Mouse (Mus musculus): ENCODE data around the gene Lrp1. TPM values are rescaled to one million over a fixed set of nuclear protein-coding genes. Genes with fewer than 3 reads are reported as not detected.
A peak's percentile ranks its signal among the peaks of the same experiment; 100 is the strongest.

Lrp1 gene
- polyA plus RNA-seq, 1 experiment: 57.8 TPM

GRCm38 (mm10) chr10:127596321-127596941 lies 24.5 kb downstream of the Lrp1 start:
- H3K27ac ChIP-seq (ENCODE audit: insufficient read depth, low read depth, low read length): no peak overlapping the region
- no peaks in the 10 kb centered on the region; the same call in 1 of the 2 replicates for H3K4me1 ChIP-seq (ENCODE audit: control insufficient read depth, insufficient read depth, low read length)
- 53% methylated on average over 7 of the region's 7 CpGs for WGBS
- DNase-seq: no peak
- no peak overlapping the region for H3K4me3 ChIP-seq (ENCODE audit: insufficient read depth, low read depth, low read length)
- no peaks in the 10 kb centered on the region for H3K27me3 ChIP-seq (replicated peaks; ENCODE audit: control insufficient read depth, insufficient read depth, low read length)
- no peak for TF ChIP-seq CTCF (conservative IDR thresholded peaks at IDR 0.05; ENCODE audit: insufficient read depth, insufficient read length, low read depth, low read length)
- no peak for TF ChIP-seq POLR2A (IDR thresholded peaks at IDR 0.05; ENCODE audit: low read depth, low read length)
- no peaks in the 10 kb centered on the region for H3K36me3 ChIP-seq (ENCODE audit: control insufficient read depth, insufficient read depth, low read length)

GRCm38 (mm10) chr10:127594930-127595715 lies 25.8 kb downstream of the Lrp1 start:
- no peak for DNase-seq
- WGBS: 83% methylated on average over 30 of the region's 30 CpGs

DNA sequence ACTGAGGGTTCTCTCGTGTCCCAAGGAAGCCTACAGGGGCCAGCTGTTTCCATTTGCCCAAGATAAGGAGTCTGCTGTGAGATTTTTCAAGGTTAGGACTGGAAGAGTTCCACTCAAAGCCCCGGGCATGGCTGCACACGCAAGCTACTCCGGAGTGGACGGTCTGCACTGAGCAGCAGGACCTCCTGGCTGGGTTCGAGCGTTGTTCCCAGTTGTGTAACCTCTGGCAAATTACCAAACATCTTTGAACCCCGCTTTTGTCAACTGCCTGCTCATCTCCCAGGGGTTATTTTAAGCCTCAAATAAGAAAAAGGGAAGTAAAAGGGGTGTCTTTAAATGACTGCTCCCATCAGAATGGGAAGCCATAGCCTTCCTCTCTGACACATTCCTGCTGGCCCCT lies 26.5 kb downstream of the Lrp1 start:
- WGBS: 80% methylated on average over 8 of the region's 8 CpGs
- Histone ChIP-seq H3K36me3 (ENCODE audit: control insufficient read depth, insufficient read depth, low read length) (no peaks in the 10 kb centered on the region), H3K27ac (ENCODE audit: insufficient read depth, low read depth, low read length) (no peak overlapping the region)

More at GRCm38 (mm10) chr10:127594930-127595715, 25.8 kb downstream of the Lrp1 start:
- Histone ChIP-seq H3K4me1 (ENCODE audit: control insufficient read depth, insufficient read depth, low read length) (no peaks in the 10 kb centered on the region; the same call in 1 of the 2 replicates), H3K36me3 (ENCODE audit: control insufficient read depth, insufficient read depth, low read length) (no peaks in the 10 kb centered on the region), H3K27ac (ENCODE audit: insufficient read depth, low read depth, low read length) (no peak overlapping the region), H3K27me3 (replicated peaks; ENCODE audit: control insufficient read depth, insufficient read depth, low read length) (no peaks in the 10 kb centered on the region), H3K4me3 (ENCODE audit: insufficient read depth, low read depth, low read length) (no peak overlapping the region)
- TF ChIP-seq CTCF (conservative IDR thresholded peaks at IDR 0.05; ENCODE audit: insufficient read depth, insufficient read length, low read depth, low read length) (no peak), POLR2A (IDR thresholded peaks at IDR 0.05; ENCODE audit: low read depth, low read length) (no peak)

DNA sequence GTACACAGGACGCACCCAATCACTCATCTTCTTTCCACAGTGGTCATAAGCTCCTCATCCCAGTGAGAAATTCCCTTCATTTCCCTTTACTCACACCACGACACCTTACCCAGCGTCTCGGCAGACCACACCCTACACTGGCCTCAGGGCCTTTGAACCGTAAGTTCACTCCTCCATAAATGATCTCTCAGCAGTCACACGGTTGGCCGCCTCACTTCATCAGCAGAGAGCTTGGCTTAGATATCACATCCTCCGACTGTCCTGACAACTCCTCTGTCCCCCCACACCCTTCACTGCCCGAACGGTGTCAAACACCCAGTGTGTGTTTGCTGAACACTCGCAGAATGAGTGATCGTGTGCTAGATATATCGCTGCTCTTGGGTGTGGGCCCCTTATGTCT lies 28.1 kb downstream of the Lrp1 start:
- no peaks in the 10 kb centered on the region for H3K4me1 ChIP-seq (ENCODE audit: control insufficient read depth, insufficient read depth, low read length)
- H3K27ac ChIP-seq (ENCODE audit: insufficient read depth, low read depth, low read length): no peak overlapping the region
- DNase-seq: no peak
- no peaks in the 10 kb centered on the region for H3K27me3 ChIP-seq (replicated peaks; ENCODE audit: control insufficient read depth, insufficient read depth, low read length)
- H3K4me3 ChIP-seq (ENCODE audit: insufficient read depth, low read depth, low read length): no peak overlapping the region
- WGBS: 53% methylated on average over 13 of the region's 13 CpGs
- no peaks in the 10 kb centered on the region for H3K36me3 ChIP-seq (ENCODE audit: control insufficient read depth, insufficient read depth, low read length)
- TF ChIP-seq POLR2A (IDR thresholded peaks at IDR 0.05; ENCODE audit: low read depth, low read length): no peak
- no peak for TF ChIP-seq CTCF (conservative IDR thresholded peaks at IDR 0.05; ENCODE audit: insufficient read depth, insufficient read length, low read depth, low read length)

More for the DNA sequence above, 26.5 kb downstream of the Lrp1 start:
- DNase-seq: peak; percentile 40
- no peak for TF ChIP-seq POLR2A (IDR thresholded peaks at IDR 0.05; ENCODE audit: low read depth, low read length)
- no peak for TF ChIP-seq CTCF (conservative IDR thresholded peaks at IDR 0.05; ENCODE audit: insufficient read depth, insufficient read length, low read depth, low read length)
- no peaks in the 10 kb centered on the region for H3K27me3 ChIP-seq (replicated peaks; ENCODE audit: control insufficient read depth, insufficient read depth, low read length)
- H3K4me1 ChIP-seq (ENCODE audit: control insufficient read depth, insufficient read depth, low read length): no peaks in the 10 kb centered on the region
- no peak overlapping the region for H3K4me3 ChIP-seq (ENCODE audit: insufficient read depth, low read depth, low read length)

DNA sequence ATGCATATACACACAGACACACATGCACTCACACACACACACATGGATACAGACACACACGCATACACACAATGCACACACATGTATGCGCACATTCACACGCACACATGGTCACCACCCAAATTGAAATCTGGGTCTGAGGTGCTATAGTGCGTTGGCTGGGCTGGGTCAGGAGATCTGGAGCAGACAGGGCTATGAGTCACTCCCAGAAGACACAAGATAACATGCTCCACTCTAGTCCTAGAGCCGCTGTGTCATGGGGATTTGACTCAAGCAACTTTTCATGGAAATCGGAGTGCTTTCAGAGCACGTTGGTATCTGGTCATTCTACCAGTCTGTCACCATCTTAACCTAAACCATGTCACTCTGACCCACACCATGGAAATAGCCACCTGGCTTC lies 28.5 kb downstream of the Lrp1 start:
- TF ChIP-seq POLR2A (IDR thresholded peaks at IDR 0.05; ENCODE audit: low read depth, low read length) (no peak), CTCF (conservative IDR thresholded peaks at IDR 0.05; ENCODE audit: insufficient read depth, insufficient read length, low read depth, low read length) (no peak)
- no peak for DNase-seq
- Histone ChIP-seq H3K27ac (ENCODE audit: insufficient read depth, low read depth, low read length) (no peak overlapping the region), H3K27me3 (replicated peaks; ENCODE audit: control insufficient read depth, insufficient read depth, low read length) (no peaks in the 10 kb centered on the region), H3K4me1 (ENCODE audit: control insufficient read depth, insufficient read depth, low read length) (no peaks in the 10 kb centered on the region), H3K36me3 (ENCODE audit: control insufficient read depth, insufficient read depth, low read length) (no peaks in the 10 kb centered on the region), H3K4me3 (ENCODE audit: insufficient read depth, low read depth, low read length) (no peak overlapping the region)
- 83% methylated on average over 7 of the region's 7 CpGs for WGBS

DNA sequence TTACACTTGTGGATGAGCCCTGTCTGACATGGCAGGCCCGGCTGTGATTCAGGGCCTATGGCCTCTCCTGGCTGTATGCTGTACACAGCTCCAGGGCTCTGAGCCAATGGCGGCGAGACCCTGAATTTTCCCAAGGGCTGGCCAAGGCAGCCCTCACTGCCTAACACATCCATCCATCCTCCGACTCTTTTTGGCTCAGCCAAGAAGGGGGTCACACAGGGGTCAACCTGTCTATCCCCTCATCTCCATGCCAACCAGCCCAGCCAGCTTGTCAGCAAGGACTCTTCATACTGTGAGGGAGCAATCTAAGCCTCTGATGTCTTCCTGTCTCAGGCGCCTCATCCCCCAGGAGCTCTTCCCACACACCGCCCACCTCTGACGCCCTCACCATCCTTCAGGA lies 29.4 kb downstream of the Lrp1 start:
- Histone ChIP-seq H3K36me3 (ENCODE audit: control insufficient read depth, insufficient read depth, low read length) (no peaks in the 10 kb centered on the region), H3K4me1 (ENCODE audit: control insufficient read depth, insufficient read depth, low read length) (no peaks in the 10 kb centered on the region), H3K27me3 (replicated peaks; ENCODE audit: control insufficient read depth, insufficient read depth, low read length) (no peaks in the 10 kb centered on the region), H3K27ac (ENCODE audit: insufficient read depth, low read depth, low read length) (no peak overlapping the region), H3K4me3 (ENCODE audit: insufficient read depth, low read depth, low read length) (no peak overlapping the region)
- whole genome bisulfite sequencing: 69% methylated on average over 7 of the region's 7 CpGs
- no peak for DNase-seq
- TF ChIP-seq POLR2A (IDR thresholded peaks at IDR 0.05; ENCODE audit: low read depth, low read length) (no peak), CTCF (conservative IDR thresholded peaks at IDR 0.05; ENCODE audit: insufficient read depth, insufficient read length, low read depth, low read length) (no peak)

GRCm38 (mm10) chr10:127590831-127591451 lies 30.0 kb downstream of the Lrp1 start:
- Histone ChIP-seq H3K27me3 (replicated peaks; ENCODE audit: control insufficient read depth, insufficient read depth, low read length) (no peaks in the 10 kb centered on the region), H3K36me3 (ENCODE audit: control insufficient read depth, insufficient read depth, low read length) (no peaks in the 10 kb centered on the region), H3K27ac (ENCODE audit: insufficient read depth, low read depth, low read length) (no peak overlapping the region), H3K4me3 (ENCODE audit: insufficient read depth, low read depth, low read length) (no peak overlapping the region), H3K4me1 (ENCODE audit: control insufficient read depth, insufficient read depth, low read length) (no peaks in the 10 kb centered on the region)
- WGBS: 90% methylated on average over 7 of the region's 7 CpGs
- no peak for TF ChIP-seq POLR2A (IDR thresholded peaks at IDR 0.05; ENCODE audit: low read depth, low read length)
- no peak for TF ChIP-seq CTCF (conservative IDR thresholded peaks at IDR 0.05; ENCODE audit: insufficient read depth, insufficient read length, low read depth, low read length)
- no peak for DNase-seq

Measured in kidney, adult 2 months (tissue).